Mouse (Mus musculus): Measurements from ENCODE around the gene Frat1. TPM values are rescaled to one million over a fixed set of nuclear protein-coding genes. Genes with fewer than 3 reads are reported as not detected.
A peak's percentile ranks its signal among the peaks of the same experiment; 100 is the strongest.

Gene Frat1
- total RNA-seq, 2 experiments from 2014 or later, result 4.6 to 6.2 TPM

DNA sequence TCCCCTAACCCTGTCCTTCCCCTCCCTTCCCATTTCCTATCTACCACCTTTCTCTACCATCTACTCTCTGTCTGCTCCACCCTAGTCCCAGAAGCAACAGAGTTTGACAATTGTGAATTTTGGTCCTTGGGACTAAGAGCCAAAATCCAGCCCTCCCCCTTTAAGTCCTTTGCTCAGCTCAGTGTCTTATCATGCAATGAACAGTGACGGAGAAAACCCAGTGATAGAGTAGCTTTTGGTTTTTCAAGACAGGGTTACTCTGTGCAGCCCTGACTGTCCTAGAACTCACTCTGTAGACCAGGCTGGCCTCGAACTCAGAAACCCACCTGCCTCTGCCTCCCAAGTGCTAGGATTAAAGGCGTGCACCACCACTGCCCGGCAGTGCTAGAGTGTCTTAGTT, 16.4 kb upstream of the Frat1 start:
- intact Hi-C loops (cut with DNase I), result no loop called here
- no peak for DNase-seq

DNA sequence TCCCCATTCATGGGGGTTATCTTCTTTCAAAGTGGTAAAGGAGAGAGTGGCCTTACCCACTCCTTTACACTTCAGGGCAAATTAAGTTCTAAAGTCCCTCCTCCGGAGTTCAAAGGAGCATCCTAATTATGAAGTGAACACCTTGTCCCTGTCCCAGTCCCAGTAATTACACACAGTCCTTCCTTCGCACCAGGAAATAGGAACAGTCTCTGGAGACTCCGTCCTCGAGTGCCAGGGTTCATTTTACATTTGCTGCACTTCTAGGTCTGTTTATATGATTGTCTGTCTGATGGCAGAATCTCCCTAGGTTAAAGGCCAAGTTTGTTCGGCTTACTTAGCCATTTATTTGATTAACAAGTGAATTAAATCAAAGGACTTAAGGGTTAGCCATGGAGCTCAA, 13.4 kb upstream of the Frat1 start:
- intact Hi-C loops (cut with DNase I), result no loop called here
- no peak for DNase-seq

GRCm38 (mm10) chr19:41816915-41817314, 12.9 kb upstream of the Frat1 start:
- intact Hi-C loops (cut with DNase I), result no loop called here
- DNase-seq, result no peak

- intact Hi-C loops (cut with DNase I), result no loop called here
- DNase-seq, result peak in 1 of 2 experiments; percentile 3
These were observed 12.4 kb upstream of the Frat1 start for GRCm38 (mm10) chr19:41817325-41817724.

- intact Hi-C loops (cut with DNase I), result no loop called here
- DNase-seq, result no peak
These were observed 11.0 kb upstream of the Frat1 start for GRCm38 (mm10) chr19:41818749-41819148.

DNA sequence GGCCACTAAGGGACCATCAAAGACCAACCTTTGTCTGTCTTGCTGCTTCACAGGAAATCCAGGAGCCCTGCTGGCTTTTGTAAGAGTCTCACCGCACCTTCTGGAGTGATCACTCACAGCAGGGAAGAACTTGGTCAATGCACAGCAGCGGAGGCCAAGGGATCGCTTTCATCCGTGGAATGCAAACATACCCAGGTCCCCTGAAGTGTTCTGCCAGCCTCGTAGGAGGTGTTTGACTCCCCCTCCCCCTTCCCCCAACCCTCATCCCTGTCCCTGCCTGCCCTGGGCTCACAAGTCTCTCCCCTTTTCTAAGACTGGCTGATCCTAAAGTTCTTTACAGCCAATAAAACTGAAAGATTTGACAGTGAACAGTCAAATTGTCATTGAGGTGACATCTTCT, 8.3 kb upstream of the Frat1 start:
- intact Hi-C loops (cut with DNase I), result no loop called here
- no peak for DNase-seq

DNA sequence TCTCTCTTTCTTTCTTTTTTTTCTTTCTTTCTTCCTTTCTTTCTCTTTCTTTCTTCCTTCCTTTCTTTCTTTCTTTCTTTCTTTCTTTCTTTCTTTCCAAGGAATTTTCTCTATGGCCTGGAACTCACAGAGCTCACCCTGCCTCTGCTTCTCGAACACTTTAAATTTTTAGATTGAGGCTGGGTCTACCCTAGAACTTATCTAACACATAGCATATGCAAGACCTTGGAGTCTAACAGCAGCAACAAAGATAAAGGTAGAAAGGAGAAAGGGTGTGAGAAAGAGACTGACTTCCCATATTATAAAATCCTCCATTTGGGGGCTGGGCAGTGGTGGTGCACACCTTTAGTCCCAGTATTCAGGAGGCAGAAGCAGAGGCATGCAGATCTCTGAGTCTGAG, 7.2 kb upstream of the Frat1 start:
- intact Hi-C loops (cut with DNase I), result no loop called here
- DNase-seq, result no peak

DNA sequence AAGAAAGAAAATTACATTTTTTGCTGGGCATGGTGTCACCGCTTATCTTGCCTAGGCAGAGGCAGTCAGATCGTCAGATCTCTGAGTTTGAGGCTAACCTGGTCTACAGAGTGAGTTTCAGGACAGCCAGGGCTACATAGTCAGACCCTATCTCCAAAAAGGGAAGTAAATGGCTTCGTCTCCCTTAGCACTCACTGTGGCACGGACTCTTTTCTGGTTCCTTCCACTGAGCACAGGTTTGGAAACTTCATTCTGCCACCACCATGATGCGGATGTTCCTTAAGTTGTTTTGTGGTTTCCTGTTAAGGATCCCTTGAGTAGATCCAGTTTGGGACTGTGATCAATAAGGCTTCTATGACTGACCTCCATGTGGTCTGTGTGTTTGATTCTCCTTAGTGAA, 4.8 kb upstream of the Frat1 start:
- intact Hi-C loops (cut with DNase I), result no loop called here
- DNase-seq, result no peak

- no peak for DNase-seq
- intact Hi-C loops (cut with DNase I), result no loop called here
These were observed 3.2 kb upstream of the Frat1 start for GRCm38 (mm10) chr19:41826529-41826928.

DNA sequence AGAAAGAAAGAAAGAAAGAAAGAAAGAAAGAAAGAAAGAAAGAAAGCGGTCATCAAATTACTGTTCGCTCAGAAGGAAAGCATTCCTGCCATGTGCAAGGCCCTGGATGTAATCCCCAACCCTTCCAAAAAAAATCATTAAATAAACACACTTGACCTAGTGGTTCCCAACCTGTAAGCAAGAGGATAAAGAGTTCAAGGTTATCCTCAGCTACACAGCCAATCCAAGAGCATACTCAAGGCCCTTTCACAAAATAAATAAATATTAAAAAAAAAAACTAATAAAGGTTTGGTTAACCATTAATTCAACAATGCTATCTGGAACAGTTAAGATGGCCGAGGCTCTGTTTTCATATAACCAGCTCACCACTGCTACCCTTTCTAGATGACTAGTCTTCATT, 829 bp upstream of the Frat1 start:
- no peak for DNase-seq
- intact Hi-C loops (cut with DNase I), result no loop called here

- DNase-seq, result peak; percentile 47 to 65
- intact Hi-C loops (cut with DNase I), result no loop called here
These were observed 599 bp downstream of the Frat1 start for GRCm38 (mm10) chr19:41830106-41831031.

GRCm38 (mm10) chr19:41831101-41831570, 1.4 kb downstream of the Frat1 start:
- intact Hi-C loops (cut with DNase I), result no loop called here
- no peak for DNase-seq

DNA sequence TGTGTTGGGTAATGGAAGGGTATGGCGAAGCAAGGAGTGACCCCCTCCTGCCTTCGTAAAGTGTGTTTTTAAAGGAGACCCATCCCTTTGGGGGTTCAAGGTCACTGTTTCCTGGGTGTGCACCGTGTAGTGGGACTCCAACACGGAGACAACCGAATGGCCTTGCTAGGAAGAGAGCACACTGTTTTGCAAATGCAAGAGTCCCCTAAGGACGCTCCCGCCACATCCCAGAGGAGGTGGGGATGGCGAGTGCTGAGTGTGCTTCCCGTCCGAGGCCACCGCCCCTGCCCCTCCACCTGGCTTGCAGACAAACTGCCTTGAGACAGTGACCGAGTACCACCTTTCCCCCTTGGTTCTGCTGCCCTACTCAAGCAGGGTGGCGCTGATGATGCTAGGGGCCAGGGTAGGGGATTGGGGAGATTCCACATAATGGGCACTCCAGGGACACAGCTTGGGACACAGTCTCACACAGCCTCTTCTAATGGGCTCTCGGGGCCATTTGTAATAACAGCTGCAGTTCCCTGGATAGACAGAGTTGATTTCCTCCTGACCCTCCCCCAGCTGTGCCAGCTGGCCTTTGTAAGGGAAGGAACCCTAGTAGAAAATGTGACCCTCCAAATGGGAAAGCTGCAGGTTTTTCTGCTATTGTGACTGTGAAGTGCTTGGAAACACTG, 2.1 kb downstream of the Frat1 start:
- DNase-seq, result no peak
- intact Hi-C loops (cut with DNase I), result no loop called here

- intact Hi-C loops (cut with DNase I), result no loop called here
- DNase-seq, result no peak
These were observed 2.9 kb downstream of the Frat1 start for GRCm38 (mm10) chr19:41832501-41833201.

DNA sequence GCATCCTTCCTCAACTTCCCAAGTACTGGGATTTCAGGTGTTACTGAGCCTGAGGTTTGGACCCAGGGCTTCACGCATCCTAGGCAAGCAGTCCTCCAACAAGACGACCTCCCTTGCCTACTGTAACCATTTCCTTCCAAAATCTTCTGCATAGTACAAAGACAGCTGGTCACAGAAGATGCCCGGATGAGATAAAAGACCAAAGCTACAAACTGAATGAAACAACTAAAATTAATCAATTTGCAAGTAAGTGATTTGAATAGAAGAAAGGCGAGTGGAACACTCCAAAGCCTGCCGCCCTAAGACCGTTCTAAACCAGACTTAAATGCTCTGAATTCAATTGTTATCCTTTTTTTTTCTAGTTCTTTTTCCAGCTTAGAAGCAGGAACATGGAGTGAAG, 5.6 kb downstream of the Frat1 start:
- DNase-seq, result no peak
- intact Hi-C loops (cut with DNase I), result no loop called here

DNA sequence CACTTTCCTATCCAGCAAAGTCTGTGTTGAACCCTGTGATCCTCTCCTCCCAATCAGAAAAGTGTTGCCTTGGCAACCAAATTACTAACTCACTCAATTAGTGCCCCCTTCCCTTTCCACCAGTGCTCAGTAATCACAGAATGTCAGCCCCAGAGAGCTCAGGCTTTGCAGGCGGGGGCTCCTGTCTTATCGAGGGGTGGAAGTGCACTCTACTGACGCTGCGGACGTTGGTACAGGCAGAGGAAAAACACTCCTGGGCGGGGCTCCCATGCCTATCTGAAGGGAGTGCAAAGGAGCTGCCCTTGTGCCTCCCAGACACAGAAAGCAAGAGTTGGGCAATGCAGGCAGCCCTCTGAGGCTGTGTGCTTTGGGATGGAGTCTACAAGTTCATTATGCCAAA, 6.0 kb downstream of the Frat1 start:
- intact Hi-C loops (cut with DNase I), result no loop called here
- no peak for DNase-seq

DNA sequence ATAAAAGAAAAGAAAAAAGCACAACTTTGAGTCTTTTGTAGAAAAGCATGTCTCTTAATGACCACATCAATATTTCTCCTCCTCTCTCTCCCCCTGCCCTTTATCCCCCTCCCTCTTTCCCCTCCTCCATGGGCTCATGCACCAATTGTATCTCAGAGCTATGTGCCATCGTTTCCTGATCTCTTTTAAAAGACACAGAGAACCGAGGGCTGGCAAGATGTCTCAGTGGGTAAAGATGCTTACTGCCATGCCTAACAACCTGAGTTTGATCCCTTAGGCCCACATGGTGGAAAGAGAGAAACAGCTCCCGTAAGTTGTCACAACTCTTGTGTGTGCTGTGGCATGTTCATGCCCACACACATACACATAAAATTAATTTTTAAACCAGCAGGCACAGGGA, 6.9 kb downstream of the Frat1 start:
- intact Hi-C loops (cut with DNase I), result no loop called here
- no peak for DNase-seq

- DNase-seq, result no peak
These were observed 7.6 kb downstream of the Frat1 start for GRCm38 (mm10) chr19:41837194-41837916.

GRCm38 (mm10) chr19:41837917-41838261, 8.1 kb downstream of the Frat1 start:
- DNase-seq, result no peak
- intact Hi-C loops (cut with DNase I), result no loop called here

More at GRCm38 (mm10) chr19:41837194-41837916, 7.6 kb downstream of the Frat1 start:
- intact Hi-C loops (cut with DNase I), result no loop called here

GRCm38 (mm10) chr19:41838808-41839207, 9.0 kb downstream of the Frat1 start:
- intact Hi-C loops (cut with DNase I), result no loop called here
- no peak for DNase-seq

- no peak for DNase-seq
- intact Hi-C loops (cut with DNase I), result no loop called here
These were observed 9.9 kb downstream of the Frat1 start for GRCm38 (mm10) chr19:41839685-41840084.
